Mouse (Mus musculus) stomach, postnatal 0 days (tissue): ENCODE results near the gene Pa2g4.

Experiments
- CTCF ChIP-seq: IDR thresholded peaks from 2 replicates; pipeline ENCODE4 v1.5.1; 2016; ENCODE audit warnings: antibody characterized with exemption, low read depth, mild to moderate bottlenecking, moderate library complexity
- EP300 ChIP-seq: optimal IDR thresholded peaks from 2 replicates; pipeline ENCODE3; 2016; ENCODE audit warnings: antibody characterized with exemption

DNA sequence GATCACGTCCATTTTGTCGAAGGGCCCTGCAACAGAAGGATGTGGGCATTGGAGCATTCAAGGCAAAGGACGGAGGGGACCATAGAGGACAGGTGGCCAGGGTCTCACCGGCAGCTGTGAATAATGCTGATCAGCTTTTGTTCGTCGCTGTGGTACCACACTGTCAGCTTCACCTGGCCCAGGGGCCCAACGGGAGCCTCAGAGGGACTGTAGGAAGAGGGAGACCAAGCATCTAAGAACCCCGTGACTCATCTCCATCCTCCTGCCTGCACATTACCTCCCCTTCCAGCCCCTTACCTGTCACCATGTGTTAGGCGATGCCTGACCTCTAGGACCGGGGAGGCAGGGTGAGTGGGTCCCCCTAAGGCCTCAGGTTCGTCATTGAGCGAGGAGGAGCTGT is 54.0 kb downstream of the Pa2g4 start:
- TF ChIP-seq CTCF = no peak
- TF ChIP-seq EP300 = no peak
